Mouse (Mus musculus): ENCODE measurements at regions not wholly inside any gene's neighbourhood (a gene's known extent, or its start where the extent isn't known, plus 50 kb on each side); places are given as distances from the start of the nearest gene placed in this dataset. TPM values are rescaled to one million over a fixed set of nuclear protein-coding genes. Genes with fewer than 3 reads are reported as not detected.

Small RNA genes lying in the stretch of these regions (microRNA-seq; reads per million reads assigned to microRNA genes)
- gene Gm44495 (ENCODE audit: insufficient number of aligned reads): not detected

All from forebrain, embryonic 11.5 days (tissue).